Mouse (Mus musculus): ENCODE data around the gene Lpar4.

GRCm38 (mm10) chrX:106924572-106924971 lies 4.1 kb downstream of the Lpar4 start:
- TF ChIP-seq POLR2A (IDR thresholded peaks at IDR 0.05; ENCODE audit: low read depth, low read length) (no peak), CTCF (conservative IDR thresholded peaks at IDR 0.05; ENCODE audit: insufficient read depth, insufficient read length, low read depth, low read length) (no peak)

Measured in kidney, adult 2 months (tissue).